Mouse (Mus musculus): Measurements from ENCODE around the gene Gm20489. TPM values are rescaled to one million over a fixed set of nuclear protein-coding genes. Genes with fewer than 3 reads are reported as not detected.

Gene Gm20489
- polyA plus RNA-seq (2015; fragmentation: Illumina TruSeq; extraction: RNeasy Lipid Tissue Mini Kit (QIAGEN cat#74804); ENCODE audit: low read depth, low replicate concordance): not detected

DNA sequence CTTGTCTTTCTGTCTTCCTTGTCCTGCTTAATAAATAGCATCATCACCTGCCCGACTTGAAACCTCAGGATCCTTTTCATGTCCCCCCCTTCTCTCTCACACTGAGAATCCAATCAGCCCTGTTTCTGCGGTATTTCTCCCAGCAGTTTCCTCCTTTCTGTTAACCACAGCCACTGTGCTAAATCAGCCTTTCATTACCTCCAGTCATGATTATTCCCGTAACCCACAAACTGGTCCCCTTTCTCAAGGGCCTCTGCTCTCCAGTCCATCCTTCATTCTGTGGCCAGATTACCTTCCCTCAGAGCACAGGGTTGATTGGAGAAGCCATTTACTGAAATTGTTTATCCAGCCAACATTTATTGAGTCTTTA lies at the start of gene Gm20489:
TSS of gene Gm20489 (minus strand) at position 269 of the 370 bp plus-strand sequence.

DNA sequence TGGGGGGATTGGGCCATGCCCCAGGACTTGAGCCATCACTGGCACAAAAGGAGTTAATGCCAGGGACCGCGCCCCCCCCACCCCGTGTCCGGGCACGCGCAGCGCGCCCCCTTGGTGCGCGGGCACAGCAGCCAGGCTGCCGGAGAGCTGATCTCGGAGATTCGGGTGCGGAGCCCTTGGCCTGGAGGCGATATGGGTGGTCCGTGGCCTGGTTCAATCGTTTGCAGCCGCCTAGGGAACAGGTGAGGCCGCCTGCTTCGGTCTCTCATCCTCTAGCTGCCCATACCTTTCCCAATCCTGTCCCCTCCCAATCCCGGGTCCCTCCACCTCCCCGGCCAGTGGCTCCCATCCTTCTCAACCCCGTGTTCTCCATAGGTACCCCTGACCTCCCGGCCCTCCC lies 30.2 kb upstream of the Gm20489 start, which contains the start of gene Nlgn3:
TSS of gene Nlgn3 (plus strand) at position 114 of the 400 bp plus-strand sequence.

DNA sequence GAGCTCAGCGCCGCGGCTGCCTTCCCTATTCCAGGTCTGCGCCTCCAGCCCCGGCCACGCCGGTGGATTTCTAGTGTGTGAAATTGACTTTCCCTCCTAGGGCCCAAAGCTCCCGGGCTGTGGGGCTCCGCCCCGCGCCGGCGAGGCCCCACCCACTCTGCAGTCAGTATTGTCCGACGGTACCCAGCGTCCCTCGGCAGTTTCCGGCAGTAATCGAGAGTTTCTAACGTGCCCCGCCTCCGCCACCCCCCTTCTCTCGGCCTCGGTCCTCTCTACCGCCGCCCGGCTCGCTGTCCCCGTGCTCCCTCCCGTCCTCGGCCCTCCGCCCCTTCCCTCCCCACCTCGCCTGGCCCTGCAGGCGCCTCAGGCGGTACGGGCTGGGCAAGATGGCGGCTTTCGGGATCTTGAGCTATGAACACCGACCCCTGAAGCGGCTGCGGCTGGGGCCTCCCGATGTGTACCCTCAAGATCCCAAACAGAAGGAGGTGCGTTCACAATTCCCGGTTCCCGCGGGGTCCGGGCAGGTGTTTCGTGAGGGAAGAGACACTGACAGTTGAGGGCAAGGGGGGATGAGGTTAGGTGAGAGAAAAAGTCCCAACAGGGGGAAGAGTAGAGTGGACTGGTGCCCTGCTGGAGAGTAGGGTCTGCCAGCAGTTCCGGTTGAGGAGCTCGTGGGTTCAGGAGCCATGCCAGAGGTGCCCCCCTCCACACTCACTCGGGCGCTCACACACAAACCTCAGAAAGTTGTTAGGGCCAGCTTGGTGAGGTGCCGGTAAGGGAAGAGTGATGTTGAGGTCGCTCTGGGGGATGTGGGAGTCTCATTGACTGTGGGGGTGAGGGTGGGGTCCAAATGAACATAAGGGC lies 5.3 kb upstream of the Gm20489 start, which contains the start of gene Med12:
TSS of gene Med12 (plus strand) at position 156 of the 864 bp plus-strand sequence.

DNA sequence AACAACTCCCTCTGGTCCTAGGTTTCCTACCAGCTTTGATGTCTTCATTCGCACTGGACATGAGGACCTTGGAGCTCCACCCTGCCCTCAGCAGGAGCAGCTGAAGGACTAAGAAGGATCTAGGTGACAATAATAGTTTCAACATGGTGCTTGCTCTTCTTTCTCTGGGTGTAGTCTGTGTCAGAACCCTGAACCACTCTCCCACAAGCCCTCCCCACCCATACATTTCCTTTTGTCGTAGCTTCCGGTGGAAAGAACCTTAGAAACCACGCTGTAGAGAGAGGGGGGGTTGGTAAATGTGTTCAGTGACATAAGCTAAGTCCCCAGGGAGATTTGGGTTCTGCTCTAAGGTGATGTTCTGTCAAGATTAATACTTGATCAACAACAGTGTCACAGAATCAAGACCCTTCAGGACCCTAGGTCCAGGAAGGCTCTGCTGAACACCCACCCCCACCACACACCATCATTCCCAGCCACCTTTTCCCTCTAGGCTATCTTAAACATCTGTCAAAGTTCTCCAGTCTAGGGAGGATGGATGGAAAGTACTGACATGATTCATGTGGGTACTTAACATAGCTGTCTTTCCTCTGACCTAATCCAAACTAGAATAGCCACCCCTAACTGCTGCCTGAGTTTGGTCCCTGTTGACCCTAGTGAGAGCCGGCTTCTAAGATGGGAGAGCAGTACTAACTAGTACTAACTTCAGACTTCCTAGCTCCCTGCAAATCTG lies 633 bp downstream of the Gm20489 start, which contains the start of gene Il2rg:
TSS of gene Il2rg (minus strand) at position 231 of the 730 bp plus-strand sequence.

DNA sequence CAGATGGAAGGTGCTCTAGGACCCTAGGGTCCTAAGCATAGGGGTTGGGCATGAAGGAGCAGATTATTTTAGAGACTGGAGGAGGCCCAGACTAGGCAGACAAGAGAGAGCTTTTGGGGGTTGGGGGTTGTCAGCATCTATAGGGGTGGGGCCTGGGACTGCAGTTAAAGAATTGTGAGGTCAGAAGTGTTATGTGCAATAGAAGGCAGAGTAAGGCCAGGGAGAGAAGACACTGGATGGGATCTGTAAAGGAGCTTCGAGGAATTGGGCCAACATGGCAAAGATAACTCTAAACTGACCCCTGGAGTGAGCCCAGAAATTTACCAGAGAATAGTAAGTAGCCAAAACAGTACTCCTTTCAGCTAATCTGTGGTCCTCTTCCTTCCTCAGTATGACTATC lies 4.9 kb downstream of the Gm20489 start, which contains the start of gene Gm614:
TSS of gene Gm614 (minus strand) at position 101 of the 400 bp plus-strand sequence.

DNA sequence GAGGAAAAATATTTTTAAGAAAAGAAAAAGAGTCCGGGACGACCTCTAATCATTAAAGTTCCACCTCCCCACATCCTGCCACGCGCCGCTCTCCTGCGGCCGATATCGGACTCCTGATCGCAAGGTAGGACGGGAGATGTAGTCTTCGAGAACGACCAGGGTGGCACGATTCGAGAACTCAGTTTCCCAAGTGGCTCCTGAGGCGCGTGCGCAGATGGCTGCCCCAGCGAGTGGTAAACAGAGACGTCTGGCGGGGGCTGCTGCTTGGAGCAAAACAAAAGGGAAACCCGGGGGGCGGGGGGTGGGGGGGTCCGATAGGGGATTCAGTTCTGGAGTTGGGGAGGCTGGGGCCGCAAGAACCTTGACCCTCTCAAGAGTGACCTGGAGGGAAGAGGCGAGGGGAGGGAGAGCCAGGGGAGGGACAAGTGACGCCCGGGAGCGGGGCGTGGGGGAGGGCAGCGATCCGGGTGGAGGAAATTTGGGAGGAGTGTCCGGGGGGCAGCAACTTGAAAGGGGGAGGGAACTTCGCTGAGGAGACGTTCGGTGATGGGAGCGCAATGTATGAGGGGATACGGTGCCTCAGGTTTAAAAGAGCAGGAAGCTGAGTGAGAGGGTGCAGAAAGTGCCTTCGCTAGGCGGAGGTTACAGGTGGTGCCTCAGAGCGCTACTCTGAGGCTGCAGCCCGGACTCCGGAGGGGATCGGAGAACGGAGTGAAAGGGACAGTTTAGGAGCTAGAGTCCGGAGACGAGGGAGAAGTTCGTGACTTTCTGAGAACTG lies 14.7 kb downstream of the Gm20489 start, which contains the start of gene Foxo4:
TSS of gene Foxo4 (plus strand) at position 577 of the 778 bp plus-strand sequence.

DNA sequence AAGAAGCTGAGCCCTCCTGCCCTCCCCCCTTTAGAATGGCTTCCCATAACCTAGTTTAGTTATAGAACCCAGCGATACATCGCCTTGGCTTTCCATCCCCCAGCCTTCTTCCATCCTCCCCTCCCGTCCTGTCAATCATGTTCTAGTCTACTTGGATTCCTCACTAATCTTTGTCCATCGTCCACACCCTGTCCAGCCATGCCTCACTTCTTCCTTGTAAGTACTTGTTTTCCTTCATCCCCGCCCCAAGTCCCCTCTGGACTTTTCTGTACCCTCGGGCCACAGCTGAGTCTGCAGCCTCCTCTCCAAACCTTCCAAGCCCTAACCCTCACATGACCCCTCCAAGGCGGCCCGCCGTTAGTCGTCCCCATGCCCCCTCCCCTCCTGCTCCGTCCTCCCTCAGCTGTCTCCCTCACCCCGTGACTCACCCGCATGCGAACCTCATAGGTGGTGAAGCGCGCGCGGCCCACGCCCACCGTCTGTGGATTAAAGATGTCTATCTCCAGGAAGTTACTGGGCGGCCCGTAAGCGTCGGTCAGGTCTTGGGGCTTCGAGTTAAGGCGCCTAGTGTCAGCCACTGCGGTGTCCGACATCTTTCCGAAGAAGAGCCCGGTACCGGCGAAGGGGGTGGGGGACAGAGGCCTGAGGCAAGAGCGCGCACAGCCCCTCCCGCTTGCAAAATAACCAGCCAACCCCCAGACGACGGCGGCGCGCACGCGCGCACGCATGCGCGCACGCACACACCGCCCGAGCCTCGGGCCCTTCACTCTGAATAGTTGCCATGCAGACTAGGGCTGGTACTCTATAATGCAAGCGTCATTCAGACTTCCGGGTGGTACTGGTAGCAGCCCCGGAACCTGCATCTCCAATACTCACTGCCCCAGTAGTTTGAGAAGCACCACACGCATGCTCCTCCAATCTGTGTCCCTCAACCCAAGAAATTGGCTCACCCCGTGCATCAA lies 46.7 kb downstream of the Gm20489 start, which contains the start of gene Snx12:
TSS of gene Snx12 (minus strand) at position 730 of the 962 bp plus-strand sequence.

Other genes with a start within 250 kb of the Gm20489 start
- not detected for gene Tex11, start 209.4 kb downstream of the Gm20489 start, polyA plus RNA-seq (2015; fragmentation: Illumina TruSeq; extraction: RNeasy Lipid Tissue Mini Kit (QIAGEN cat#74804); ENCODE audit: low read depth, low replicate concordance)
- gene Slc7a3, start 183.0 kb downstream of the Gm20489 start, polyA plus RNA-seq (2015; fragmentation: Illumina TruSeq; extraction: RNeasy Lipid Tissue Mini Kit (QIAGEN cat#74804); ENCODE audit: low read depth, low replicate concordance): 10.7 TPM
- 57.6 TPM for gene Snx12, start 46.5 kb downstream of the Gm20489 start, polyA plus RNA-seq (2015; fragmentation: Illumina TruSeq; extraction: RNeasy Lipid Tissue Mini Kit (QIAGEN cat#74804); ENCODE audit: low read depth, low replicate concordance)
- 14.7 TPM for gene Foxo4, start 14.5 kb downstream of the Gm20489 start, polyA plus RNA-seq (2015; fragmentation: Illumina TruSeq; extraction: RNeasy Lipid Tissue Mini Kit (QIAGEN cat#74804); ENCODE audit: low read depth, low replicate concordance)
- gene Gm614, start 5.0 kb downstream of the Gm20489 start, polyA plus RNA-seq (2015; fragmentation: Illumina TruSeq; extraction: RNeasy Lipid Tissue Mini Kit (QIAGEN cat#74804); ENCODE audit: low read depth, low replicate concordance): not detected
- gene Il2rg, start 768 bp downstream of the Gm20489 start, polyA plus RNA-seq (2015; fragmentation: Illumina TruSeq; extraction: RNeasy Lipid Tissue Mini Kit (QIAGEN cat#74804); ENCODE audit: low read depth, low replicate concordance): 1.2 TPM
- 25.8 TPM for gene Med12, start 5.0 kb upstream of the Gm20489 start, polyA plus RNA-seq (2015; fragmentation: Illumina TruSeq; extraction: RNeasy Lipid Tissue Mini Kit (QIAGEN cat#74804); ENCODE audit: low read depth, low replicate concordance)
- 33.2 TPM for gene Nlgn3, start 30.1 kb upstream of the Gm20489 start, polyA plus RNA-seq (2015; fragmentation: Illumina TruSeq; extraction: RNeasy Lipid Tissue Mini Kit (QIAGEN cat#74804); ENCODE audit: low read depth, low replicate concordance)
- 34.5 TPM for gene Gjb1, start 107.4 kb upstream of the Gm20489 start, polyA plus RNA-seq (2015; fragmentation: Illumina TruSeq; extraction: RNeasy Lipid Tissue Mini Kit (QIAGEN cat#74804); ENCODE audit: low read depth, low replicate concordance)
- 96.2 TPM for gene Zmym3, start 151.8 kb upstream of the Gm20489 start, polyA plus RNA-seq (2015; fragmentation: Illumina TruSeq; extraction: RNeasy Lipid Tissue Mini Kit (QIAGEN cat#74804); ENCODE audit: low read depth, low replicate concordance)
- 122 TPM for gene Nono, start 160.3 kb upstream of the Gm20489 start, polyA plus RNA-seq (2015; fragmentation: Illumina TruSeq; extraction: RNeasy Lipid Tissue Mini Kit (QIAGEN cat#74804); ENCODE audit: low read depth, low replicate concordance)
- 0.80 TPM for gene Itgb1bp2, start 180.1 kb upstream of the Gm20489 start, polyA plus RNA-seq (2015; fragmentation: Illumina TruSeq; extraction: RNeasy Lipid Tissue Mini Kit (QIAGEN cat#74804); ENCODE audit: low read depth, low replicate concordance)